Mouse (Mus musculus) lung, postnatal 0 days (tissue): Measurements from ENCODE around the gene Gata2. TPM values are rescaled to one million over a fixed set of nuclear protein-coding genes. Genes with fewer than 3 reads are reported as not detected.

Experiments
- ATAC-seq: fragments of 200-750 bp; cut with Nextera tagmentation; 2 replicates; pipeline ENCODE4 v1.8.0; 2017; ENCODE audit warnings: moderate library complexity
- DNase-seq: peaks from one replicate; pipeline ENCODE4 v3.0.0-alpha.2; 2016; ENCODE audit warnings: low spot score
- H3K27ac ChIP-seq: fragments of 300-500 bp; sonication (generic); 2 replicates; pipeline ENCODE4 v1.5.1; 2014; ENCODE audit warnings: antibody characterized with exemption, mild to moderate bottlenecking, low read length, mixed read lengths
- H3K27me3 ChIP-seq: fragments of 300-500 bp; sonication (generic); replicated peaks from 2 replicates; pipeline ENCODE4 v1.6.1; 2014; ENCODE audit warnings: low read length, mixed read lengths; ENCODE audit not compliant: insufficient read depth
- H3K36me3 ChIP-seq: fragments of 300-500 bp; sonication (generic); 2 replicates; pipeline ENCODE4 v1.6.1; 2014; ENCODE audit warnings: low read length, mixed read lengths; ENCODE audit not compliant: insufficient read depth
- H3K4me1 ChIP-seq: fragments of 300-500 bp; sonication (generic); 2 replicates; pipeline ENCODE4 v1.6.1; 2014; ENCODE audit warnings: antibody characterized with exemption, low read depth, low read length, mixed read lengths; ENCODE audit not compliant: insufficient read depth
- H3K4me2 ChIP-seq: fragments of 300-500 bp; sonication (generic); replicated peaks from 2 replicates; pipeline ENCODE4 v1.6.1; 2014; ENCODE audit warnings: low read depth, mild to moderate bottlenecking, low read length, moderate library complexity, mixed read lengths
- H3K4me3 ChIP-seq: fragments of 300-500 bp; sonication (generic); 2 replicates; pipeline ENCODE4 v1.5.1; 2014; ENCODE audit warnings: low read depth, low read length
- H3K9ac ChIP-seq: fragments of 300-500 bp; sonication (generic); replicated peaks from 2 replicates; pipeline ENCODE4 v1.6.1; 2014; ENCODE audit warnings: low read depth, mild to moderate bottlenecking
- H3K9me3 ChIP-seq: fragments of 300-500 bp; sonication (generic); 2 replicates; pipeline ENCODE4 v1.6.1; 2016; ENCODE audit warnings: low read length, mixed read lengths
- CTCF ChIP-seq: IDR thresholded peaks from 2 replicates; pipeline ENCODE4 v1.5.1; 2016; ENCODE audit warnings: antibody characterized with exemption, mild to moderate bottlenecking
- EP300 ChIP-seq: IDR thresholded peaks from 2 replicates; pipeline ENCODE4 v1.6.1; 2016; ENCODE audit warnings: antibody characterized with exemption, mild to moderate bottlenecking, control low read depth
- WGBS: fragments of 180-500 bp; shearing (Covaris S2); extraction: QIAGEN DNeasy Blood & Tissue Kit; methylation state at CpG from one replicate; pipeline ENCODE4 v1.1.7; 2014; 5-methylcytosine and 5-hydroxymethylcytosine counted together
- polyA plus RNA-seq: library from polyadenylated mRNA; unstranded; fragments of >200 nt; fragmentation: Nextera tagmentation; extraction: Ambion mirVana; gene quantifications from 2 replicates; pipeline ENCODE4 v1.2.1, GENCODE M21; 2015

Gene Gata2
- polyA plus RNA-seq, 1 experiment from 2014 or later = 104 TPM

DNA sequence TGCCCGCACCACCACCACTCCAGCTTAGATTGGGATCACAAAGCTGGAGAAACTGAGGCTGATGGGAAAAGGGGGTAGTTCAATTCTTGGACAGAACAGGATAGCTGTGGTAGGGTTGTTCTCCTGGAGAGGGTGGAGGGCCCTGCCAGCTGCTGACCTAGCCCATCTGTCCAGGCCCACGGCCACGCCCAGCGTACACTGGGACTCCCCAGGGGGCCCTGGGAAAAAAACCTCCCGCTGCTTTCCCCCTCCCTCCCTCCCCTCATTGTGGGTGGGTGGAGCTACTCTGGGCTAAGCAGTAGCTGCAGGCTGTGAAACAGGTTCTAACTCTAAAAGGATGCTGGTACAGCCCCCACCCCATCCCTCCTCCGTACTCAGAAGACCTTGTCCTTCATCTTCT lies 22.1 kb downstream of the Gata2 start:
- WGBS = 40% methylated on average over 6 of the region's 6 CpGs
- ATAC-seq = no peak
- TF ChIP-seq EP300 (no peak), CTCF (no peak)
- Histone ChIP-seq H3K4me2 (no peak overlapping the region), H3K27me3 (no peaks in the 10 kb centered on the region), H3K4me1 (no peaks in the 10 kb centered on the region), H3K9ac (no peak overlapping the region), H3K4me3 (no peak overlapping the region), H3K36me3 (no peaks in the 10 kb centered on the region), H3K27ac (no peak overlapping the region), H3K9me3 (no peaks in the 10 kb centered on the region)
- DNase-seq = no peak

DNA sequence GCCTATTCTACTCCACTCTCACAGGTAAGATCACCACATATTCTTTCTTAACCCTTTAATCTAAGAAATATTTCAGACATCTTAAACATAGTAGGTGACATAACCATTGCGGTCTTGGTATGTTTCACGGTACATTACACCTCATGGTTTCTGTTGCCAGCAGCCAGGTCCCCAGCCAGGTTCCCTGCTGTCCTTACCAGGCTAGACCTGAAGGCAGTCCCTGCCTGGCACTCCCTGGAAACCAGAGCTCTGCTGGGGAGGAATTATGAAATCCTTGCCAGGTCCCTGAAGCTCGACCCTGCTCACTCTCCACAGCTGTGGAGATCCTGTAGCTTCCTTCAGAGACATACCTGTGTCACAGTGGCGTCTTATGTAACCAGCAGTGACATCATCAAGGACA lies 22.5 kb downstream of the Gata2 start:
- no peak overlapping the region for H3K9ac ChIP-seq
- WGBS = 64% methylated on average over 4 of the region's 4 CpGs
- H3K27ac ChIP-seq = no peak overlapping the region

DNA sequence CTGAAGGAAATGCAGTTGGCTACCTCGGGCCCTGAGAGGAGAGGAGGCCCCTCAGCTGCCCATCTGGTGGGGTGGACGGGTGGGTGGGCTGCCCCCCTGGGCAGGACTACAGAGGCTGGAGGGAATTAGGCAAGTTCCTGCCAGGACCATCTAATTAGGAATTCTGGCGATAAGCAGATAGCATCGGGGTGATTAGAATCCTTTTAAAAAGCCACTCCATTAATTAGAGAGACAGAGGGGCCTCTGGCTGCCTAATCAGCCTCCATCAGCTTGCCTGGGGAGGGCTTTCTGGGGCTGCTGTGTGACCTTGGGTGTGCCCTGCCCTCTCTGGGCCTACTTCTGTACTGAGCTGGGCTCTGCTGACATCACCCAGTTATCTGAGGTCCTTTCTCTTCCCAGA lies 25.4 kb downstream of the Gata2 start:
- no peaks in the 10 kb centered on the region for H3K36me3 ChIP-seq
- no peak overlapping the region for H3K9ac ChIP-seq
- H3K4me3 ChIP-seq = no peak overlapping the region
- no peak overlapping the region for H3K27ac ChIP-seq
- H3K27me3 ChIP-seq = no peaks in the 10 kb centered on the region
- DNase-seq (no peak), ATAC-seq (no peak)
- H3K4me1 ChIP-seq = no peaks in the 10 kb centered on the region
- TF ChIP-seq CTCF (no peak), EP300 (no peak)
- 25% methylated on average over 4 of the region's 4 CpGs for WGBS
- H3K9me3 ChIP-seq = no peaks in the 10 kb centered on the region
- H3K4me2 ChIP-seq = no peak overlapping the region

More for the DNA sequence above, 22.5 kb downstream of the Gata2 start:
- TF ChIP-seq CTCF = no peak
- no peak for TF ChIP-seq EP300
- ATAC-seq (no peak), DNase-seq (no peak)
- Histone ChIP-seq H3K9me3 (no peaks in the 10 kb centered on the region), H3K27me3 (no peaks in the 10 kb centered on the region), H3K4me3 (no peak overlapping the region), H3K36me3 (no peaks in the 10 kb centered on the region), H3K4me2 (no peak overlapping the region), H3K4me1 (no peaks in the 10 kb centered on the region)

DNA sequence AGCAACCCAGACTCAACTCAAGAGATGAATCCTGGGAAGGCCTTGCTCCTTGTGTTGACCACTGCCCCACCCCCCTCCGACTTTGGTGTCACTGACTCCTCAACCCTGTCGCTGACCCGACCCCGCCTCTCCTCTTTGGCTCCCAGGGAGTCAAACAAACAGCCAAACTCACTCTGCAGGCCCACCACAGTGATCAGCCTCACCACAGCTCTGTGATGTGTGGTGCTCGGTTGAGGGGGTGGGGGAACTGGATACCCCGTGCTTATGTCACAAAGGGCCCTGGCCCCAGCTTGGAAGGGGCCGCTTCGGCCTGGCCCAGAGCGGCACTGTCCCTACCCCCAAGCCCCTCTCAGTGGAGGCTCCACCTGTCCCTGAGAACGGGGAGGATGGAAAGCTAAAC lies 28.3 kb downstream of the Gata2 start, which contains the start of gene Dnajb8:
Gene Dnajb8, plus strand, starts transcription at position 301 of the 400 bp plus-strand sequence.
- Histone ChIP-seq H3K4me3 (no peak within 1 kb of the TSS), H3K27ac (no peak within 1 kb of the TSS), H3K36me3 (no peaks in the 10 kb centered on the region), H3K9ac (no peak within 1 kb of the TSS), H3K4me1 (no peaks in the 10 kb centered on the region), H3K27me3 (no peaks in the 10 kb centered on the region), H3K9me3 (no peaks in the 10 kb centered on the region), H3K4me2 (no peak within 1 kb of the TSS)
- ATAC-seq = no peak
- no peak for TF ChIP-seq CTCF
- TF ChIP-seq EP300 = no peak
- DNase-seq = no peak
- 39% methylated on average over 10 of the region's 10 CpGs for WGBS

DNA sequence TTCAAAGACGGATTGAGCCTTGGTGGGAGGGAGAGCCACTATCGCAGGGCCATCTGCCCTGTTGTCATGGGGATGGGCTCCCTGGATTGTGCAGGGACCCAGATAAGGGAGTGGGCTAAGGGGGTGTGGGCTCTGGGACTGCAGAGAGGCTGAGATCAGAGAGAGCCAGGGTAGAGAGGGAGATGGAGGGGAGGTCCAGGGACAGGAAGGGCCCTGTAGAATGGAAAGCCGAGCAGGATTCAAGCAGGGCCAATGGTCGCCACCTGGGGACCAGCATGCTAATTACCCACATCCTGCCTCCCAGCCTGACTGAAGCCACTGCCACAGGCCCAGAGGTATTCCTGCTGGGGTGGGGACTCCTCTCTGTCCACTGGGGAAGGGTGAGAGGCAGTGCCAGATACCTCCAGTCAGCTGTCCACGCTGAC lies 32.9 kb downstream of the Gata2 start:
- no peak for ATAC-seq
- H3K27ac ChIP-seq = no peak overlapping the region
- H3K4me3 ChIP-seq = no peak overlapping the region
- no peaks in the 10 kb centered on the region for H3K36me3 ChIP-seq
- TF ChIP-seq CTCF (0 out of 2 replicates have a peak, but pooled peaks have one; percentile 14), EP300 (no peak)
- DNase-seq = no peak
- H3K4me2 ChIP-seq = no peak overlapping the region
- H3K27me3 ChIP-seq = no peaks in the 10 kb centered on the region
- H3K4me1 ChIP-seq = no peaks in the 10 kb centered on the region
- no peak overlapping the region for H3K9ac ChIP-seq
- WGBS = 23% methylated on average over 5 of the region's 5 CpGs
- no peaks in the 10 kb centered on the region for H3K9me3 ChIP-seq

DNA sequence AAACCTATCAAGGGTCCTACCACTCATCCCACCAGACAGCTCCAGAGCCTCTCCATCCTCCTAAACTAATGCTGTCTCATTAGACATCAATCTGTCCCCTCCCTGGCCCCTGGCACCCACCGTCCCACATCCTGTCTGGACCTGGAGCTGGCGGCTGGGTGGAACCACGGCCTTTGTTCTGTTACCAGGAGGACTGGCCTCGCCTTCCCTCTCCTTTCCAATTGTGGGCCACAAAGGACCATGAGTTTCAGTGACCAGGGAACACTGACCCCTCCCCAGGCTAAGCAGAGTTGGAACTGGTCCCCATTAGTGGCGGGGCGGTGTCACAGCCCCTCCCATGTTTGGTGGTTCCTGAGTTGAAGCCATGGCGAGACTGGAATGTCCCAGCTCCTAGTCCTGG lies 33.8 kb downstream of the Gata2 start:
- Histone ChIP-seq H3K27me3 (no peaks in the 10 kb centered on the region), H3K4me2 (no peak overlapping the region), H3K27ac (no peak overlapping the region), H3K4me3 (no peak overlapping the region), H3K4me1 (no peaks in the 10 kb centered on the region), H3K36me3 (no peaks in the 10 kb centered on the region), H3K9me3 (no peaks in the 10 kb centered on the region), H3K9ac (no peak overlapping the region)
- TF ChIP-seq CTCF (no peak), EP300 (no peak)
- DNase-seq (peak; percentile 15), ATAC-seq (peak; percentile 40)
- WGBS = 55% methylated on average over 7 of the region's 7 CpGs

DNA sequence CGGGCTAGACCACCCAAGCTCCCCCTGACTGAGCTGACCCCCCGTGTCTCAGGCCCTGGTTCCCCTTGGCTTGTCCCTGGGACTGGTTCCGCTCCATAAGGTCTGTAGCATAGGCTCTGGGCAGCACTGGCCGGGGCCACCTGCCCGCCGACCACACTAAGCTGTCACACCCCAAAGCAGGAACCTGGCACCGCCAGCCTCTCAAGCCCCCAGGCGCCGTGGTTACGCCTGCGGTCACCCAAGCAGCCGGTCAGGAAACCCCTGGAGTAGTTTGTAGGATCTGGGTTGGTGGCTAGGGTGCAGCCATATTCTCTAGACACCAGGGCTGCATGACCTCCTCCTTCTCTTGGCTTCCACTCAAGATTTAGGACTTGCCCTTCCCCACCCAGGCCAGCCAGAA lies 35.5 kb downstream of the Gata2 start:
- no peak overlapping the region for H3K4me2 ChIP-seq
- ATAC-seq = no peak

More for the DNA sequence above, 35.5 kb downstream of the Gata2 start:
- TF ChIP-seq CTCF (no peak), EP300 (no peak)
- Histone ChIP-seq H3K27me3 (no peaks in the 10 kb centered on the region), H3K27ac (no peak overlapping the region), H3K36me3 (no peaks in the 10 kb centered on the region), H3K9ac (no peak overlapping the region), H3K9me3 (no peaks in the 10 kb centered on the region), H3K4me3 (no peak overlapping the region), H3K4me1 (no peaks in the 10 kb centered on the region)
- DNase-seq = no peak
- 73% methylated on average over 12 of the region's 12 CpGs for WGBS
